Mouse (Mus musculus): Measurements from ENCODE around the gene Gm12169.
"Not testable (repeated sequence)": the region's sequence is repeated elsewhere in the genome, so short reads cannot be mapped to it uniquely, and the experiment has no call there.

The Gm12169 gene

DNA sequence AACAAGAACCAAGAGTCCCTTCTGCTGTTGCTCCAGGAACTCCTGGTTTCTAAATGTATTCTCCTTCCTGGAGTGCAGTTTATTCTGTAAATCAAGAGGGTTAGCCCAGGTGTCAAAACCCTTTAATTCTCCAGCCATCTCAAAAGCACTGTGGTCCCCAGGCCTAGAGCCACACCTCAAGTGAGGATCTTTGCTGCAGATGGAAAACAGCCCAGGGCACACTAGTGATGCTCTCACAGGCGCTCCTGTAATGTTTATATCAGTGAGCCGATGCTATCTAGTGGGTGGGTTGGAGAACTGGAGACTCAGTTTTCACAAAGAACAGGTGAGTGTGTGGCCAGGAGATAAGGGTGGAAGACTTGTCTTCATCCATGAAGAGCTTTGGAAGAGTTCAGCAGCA is at the start of gene Gm12169:
TSS of gene Gm12169 (plus strand) at position 301 of the 400 bp plus-strand sequence.
- no peak for DNase-seq

GRCm38 (mm10) chr11:46474220-46474619 is 49.8 kb upstream of the Gm12169 start:
- DNase-seq: no peak

DNA sequence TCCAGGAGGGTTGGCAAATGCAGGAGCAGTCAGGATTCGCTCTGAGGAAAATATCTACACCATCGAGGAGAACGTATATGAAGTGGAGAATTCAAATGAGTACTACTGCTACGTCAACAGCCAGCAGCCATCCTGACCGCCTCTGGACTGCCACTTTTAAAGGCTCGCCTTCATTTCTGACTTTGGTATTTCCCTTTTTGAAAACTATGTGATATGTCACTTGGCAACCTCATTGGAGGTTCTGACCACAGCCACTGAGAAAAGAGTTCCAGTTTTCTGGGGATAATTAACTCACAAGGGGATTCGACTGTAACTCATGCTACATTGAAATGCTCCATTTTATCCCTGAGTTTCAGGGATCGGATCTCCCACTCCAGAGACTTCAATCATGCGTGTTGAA is 44.7 kb upstream of the Gm12169 start:
- no peak for DNase-seq

DNA sequence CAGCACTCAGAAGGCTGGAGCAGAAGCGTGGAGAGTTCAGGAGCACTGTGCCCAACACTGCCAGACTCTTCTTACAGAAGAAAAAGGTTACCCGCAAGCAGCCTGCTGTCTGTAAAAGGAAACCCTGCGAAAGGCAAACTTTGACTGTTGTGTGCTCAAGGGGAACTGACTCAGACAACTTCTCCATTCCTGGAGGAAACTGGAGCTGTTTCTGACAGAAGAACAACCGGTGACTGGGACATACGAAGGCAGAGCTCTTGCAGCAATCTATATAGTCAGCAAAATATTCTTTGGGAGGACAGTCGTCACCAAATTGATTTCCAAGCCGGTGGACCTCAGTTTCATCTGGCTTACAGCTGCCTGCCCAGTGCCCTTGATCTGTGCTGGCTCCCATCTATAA is 43.5 kb upstream of the Gm12169 start:
- no peak for DNase-seq

- no peak for DNase-seq
Measured at GRCm38 (mm10) chr11:46488231-46488630, 35.8 kb upstream of the Gm12169 start.

GRCm38 (mm10) chr11:46488650-46489049 is 35.4 kb upstream of the Gm12169 start:
- DNase-seq: no peak

DNA sequence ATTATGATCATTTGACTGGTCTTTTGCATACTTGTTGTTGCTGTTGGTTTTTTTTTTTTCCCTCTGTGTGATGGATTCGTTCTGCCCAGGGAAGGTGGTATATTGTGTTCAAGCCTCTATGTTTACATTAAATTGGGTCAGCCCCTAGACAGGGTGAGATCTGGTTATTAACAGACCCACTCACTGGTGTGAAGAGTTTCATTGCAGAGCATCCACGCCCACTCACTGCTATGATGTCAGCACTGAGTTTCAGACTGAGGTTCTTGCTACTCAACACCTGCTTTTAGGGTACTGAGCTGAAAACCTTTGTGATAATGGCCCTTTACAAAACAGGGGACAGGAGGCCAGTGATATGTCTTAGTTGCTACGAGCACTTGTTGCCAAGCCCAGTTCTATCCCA is 16.9 kb upstream of the Gm12169 start:
- no peak for DNase-seq

- no peak for DNase-seq
Measured at GRCm38 (mm10) chr11:46509900-46510299, 14.1 kb upstream of the Gm12169 start.

DNA sequence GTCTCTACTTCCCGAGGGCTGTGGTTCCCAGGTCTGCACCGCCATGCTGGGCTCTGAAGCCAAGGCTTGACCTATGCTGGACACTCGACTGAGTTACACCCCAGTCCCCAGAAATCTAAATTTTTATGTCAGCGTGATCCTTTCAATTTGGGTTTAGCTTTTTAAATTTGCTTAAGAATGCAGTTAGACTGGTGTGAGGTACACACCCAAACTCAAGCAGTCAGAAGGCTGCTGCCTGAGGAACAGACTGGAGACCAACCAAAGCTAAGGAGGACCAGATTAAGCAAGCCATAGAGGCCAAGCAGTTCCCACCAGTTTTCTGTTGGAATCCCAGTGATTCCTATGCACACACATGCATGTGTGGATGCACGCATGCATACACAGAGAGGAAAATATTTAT is 2.7 kb upstream of the Gm12169 start:
- DNase-seq: not testable (repeated sequence)

- DNase-seq: no peak
Measured at GRCm38 (mm10) chr11:46522719-46523118, 1.3 kb upstream of the Gm12169 start.

DNA sequence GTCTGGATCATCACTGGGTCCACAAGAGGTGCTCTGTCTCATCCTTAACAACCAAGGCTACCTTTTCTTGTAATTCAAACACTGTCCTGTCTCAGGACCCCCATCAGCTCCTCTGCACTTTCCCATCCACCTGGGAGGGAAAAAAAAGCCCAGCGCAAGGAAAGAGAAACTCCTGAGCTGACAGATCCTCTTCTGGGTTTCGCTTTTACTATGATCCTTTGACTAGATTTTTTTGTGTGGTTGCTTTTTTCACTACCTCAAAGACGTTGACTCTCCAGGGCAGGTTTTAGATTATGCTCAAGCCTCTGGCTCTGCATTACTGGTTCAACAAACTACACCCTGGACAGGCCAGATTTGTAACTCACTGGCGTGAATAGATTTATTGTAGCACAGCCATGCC is 6.1 kb downstream of the Gm12169 start:
- DNase-seq: no peak

DNA sequence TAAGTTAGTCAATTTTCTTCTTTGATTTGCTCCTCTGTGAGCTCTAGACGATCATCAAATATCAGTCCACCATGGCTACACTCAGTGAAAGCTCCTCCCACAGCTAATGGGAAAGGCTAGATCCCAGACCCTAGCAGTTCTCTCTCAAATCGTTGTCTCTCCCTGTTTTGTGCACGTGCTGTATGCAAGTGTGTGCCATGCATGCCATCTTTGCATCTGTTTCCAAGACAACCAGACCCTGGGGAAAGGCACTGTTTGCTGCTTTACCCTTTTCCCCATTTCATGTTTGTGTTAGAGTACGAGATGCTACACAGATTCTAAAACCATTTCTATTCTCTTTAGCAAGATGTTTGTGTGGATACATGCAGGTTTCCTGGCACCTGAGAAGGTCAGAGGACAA is 13.0 kb downstream of the Gm12169 start:
- no peak for DNase-seq

DNA sequence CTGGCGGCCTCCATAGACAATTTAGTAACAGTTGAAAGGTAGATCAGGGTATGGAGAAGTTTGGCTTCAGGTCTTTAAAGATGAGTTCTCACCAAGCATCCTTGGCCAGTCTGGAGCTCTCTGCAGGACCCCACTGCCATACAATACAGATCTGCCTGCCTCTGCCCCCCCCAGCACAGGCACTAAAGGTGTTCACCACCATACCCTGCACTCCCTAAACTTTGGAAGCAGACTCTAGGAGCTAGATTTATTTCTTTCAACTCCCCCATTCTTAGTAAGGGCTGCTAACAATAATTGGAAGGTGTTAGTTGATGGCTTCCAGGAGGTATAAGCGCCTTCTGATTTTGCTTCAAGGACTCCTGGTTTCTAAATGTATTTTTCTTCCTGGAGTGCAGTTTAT is 19.5 kb downstream of the Gm12169 start:
- no peak for DNase-seq

- no peak for DNase-seq
Measured at GRCm38 (mm10) chr11:46549721-46550120, 25.7 kb downstream of the Gm12169 start.

- DNase-seq: no peak
Measured at GRCm38 (mm10) chr11:46552741-46553140, 28.7 kb downstream of the Gm12169 start.

DNA sequence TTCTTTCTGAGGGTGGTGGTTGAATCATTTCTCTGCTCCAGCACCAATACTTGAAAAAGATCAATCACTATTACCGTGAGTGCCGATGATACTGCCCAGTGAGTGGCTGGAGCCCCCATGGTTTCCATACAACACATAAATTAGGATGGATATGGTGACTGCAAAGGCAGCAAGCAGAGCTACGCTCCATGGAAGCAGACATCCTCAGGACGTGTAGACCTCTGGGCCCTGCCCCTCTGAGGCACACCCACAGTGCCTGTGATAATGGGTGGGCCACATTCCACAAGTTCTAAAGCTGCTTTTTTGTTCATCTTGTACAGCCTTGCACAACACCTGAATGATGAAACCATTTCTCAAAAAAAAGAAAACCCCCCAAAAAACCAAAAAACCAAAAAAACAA is 37.1 kb downstream of the Gm12169 start:
- no peak for DNase-seq

DNA sequence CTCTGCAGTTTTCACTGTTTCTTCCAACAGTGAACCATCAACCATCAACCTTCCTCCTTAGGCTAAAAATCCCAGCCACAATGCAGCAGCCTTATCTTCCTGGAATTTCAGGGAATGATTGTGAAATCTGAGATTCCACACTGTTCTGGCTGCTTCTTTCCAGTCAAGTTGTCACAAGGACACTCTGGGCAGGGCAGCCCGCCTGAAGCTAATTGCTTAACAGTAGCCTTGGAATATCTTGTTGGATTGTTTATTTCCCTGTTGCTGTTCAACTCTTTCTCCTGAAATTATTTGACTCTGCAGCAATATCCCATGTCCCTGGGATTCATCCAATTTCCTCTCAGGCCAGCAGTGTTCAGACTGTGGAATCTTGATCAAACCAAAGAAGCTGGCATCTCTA is 40.7 kb downstream of the Gm12169 start:
- no peak for DNase-seq

- no peak for DNase-seq
Measured at GRCm38 (mm10) chr11:46565967-46566366, 42.0 kb downstream of the Gm12169 start.

- no peak for DNase-seq
Measured at GRCm38 (mm10) chr11:46569107-46569506, 45.1 kb downstream of the Gm12169 start.

GRCm38 (mm10) chr11:46571327-46571726 is 47.3 kb downstream of the Gm12169 start, which contains the start of gene BC053393:
BC053393 (plus strand) TSS chr11:46571536.
- DNase-seq: no peak

- no peak for DNase-seq
Measured at GRCm38 (mm10) chr11:46578771-46579281, 54.8 kb downstream of the Gm12169 start.

- no peak for DNase-seq
Measured at GRCm38 (mm10) chr11:46580428-46580827, 56.4 kb downstream of the Gm12169 start.

- no peak for DNase-seq
Measured at GRCm38 (mm10) chr11:46582741-46583140, 58.7 kb downstream of the Gm12169 start.

Measured in spleen, adult 18-20 months (tissue).